Mouse (Mus musculus): ENCODE data around the gene Sugt1. TPM values are rescaled to one million over a fixed set of nuclear protein-coding genes. Genes with fewer than 3 reads are reported as not detected.
A peak's percentile ranks its signal among the peaks of the same experiment; 100 is the strongest.

The Sugt1 gene
- total and polyA plus RNA-seq, 3 experiments, result 135 to 616 (median 175) TPM

GRCm38 (mm10) chr14:79660467-79660866, 73.0 kb downstream of the Sugt1 start:
- TF ChIP-seq NELFE (IDR thresholded peaks at IDR 0.05; ENCODE audit: low read depth, low read length) (no peak), ELF1 (IDR thresholded peaks at IDR 0.05; ENCODE audit: low read depth, low read length) (no peak)
- Histone ChIP-seq H3K27me3 (ENCODE audit: control insufficient read depth in 1 of 2, insufficient read depth in 2 of 2, low read length in 2 of 2) (no peaks in the 10 kb centered on the region), H3K36me3 (ENCODE audit: control insufficient read depth in 1 of 2, insufficient read depth in 2 of 2, low read length in 2 of 2) (no peaks in the 10 kb centered on the region), H3K4me1 (ENCODE audit: control insufficient read depth in 1 of 2, insufficient read depth in 2 of 2, low read length in 2 of 2) (no peaks in the 10 kb centered on the region), H3K4me3 (ENCODE audit: control insufficient read depth in 1 of 2, insufficient read depth in 1 of 2, low read depth in 2 of 2, low read length in 2 of 2) (0 out of 4 replicates have a peak overlapping the region, but pooled peaks of 1 of the 2 experiments have one; percentile 22), H3K9me3 (replicated peaks; ENCODE audit: insufficient read depth, low read length) (no peaks in the 10 kb centered on the region), H3K9ac (ENCODE audit: control insufficient read depth, low read depth, low read length, poor library complexity, severe bottlenecking) (no peak overlapping the region), H3K79me2 (ENCODE audit: control insufficient read depth, insufficient read depth, low read length, poor library complexity) (no peaks in the 10 kb centered on the region), H3K27ac (ENCODE audit: control insufficient read depth, low read depth, low read length) (no peak overlapping the region)
- DNase-seq (ENCODE audit: low read depth, low spot score), result no peak

DNA sequence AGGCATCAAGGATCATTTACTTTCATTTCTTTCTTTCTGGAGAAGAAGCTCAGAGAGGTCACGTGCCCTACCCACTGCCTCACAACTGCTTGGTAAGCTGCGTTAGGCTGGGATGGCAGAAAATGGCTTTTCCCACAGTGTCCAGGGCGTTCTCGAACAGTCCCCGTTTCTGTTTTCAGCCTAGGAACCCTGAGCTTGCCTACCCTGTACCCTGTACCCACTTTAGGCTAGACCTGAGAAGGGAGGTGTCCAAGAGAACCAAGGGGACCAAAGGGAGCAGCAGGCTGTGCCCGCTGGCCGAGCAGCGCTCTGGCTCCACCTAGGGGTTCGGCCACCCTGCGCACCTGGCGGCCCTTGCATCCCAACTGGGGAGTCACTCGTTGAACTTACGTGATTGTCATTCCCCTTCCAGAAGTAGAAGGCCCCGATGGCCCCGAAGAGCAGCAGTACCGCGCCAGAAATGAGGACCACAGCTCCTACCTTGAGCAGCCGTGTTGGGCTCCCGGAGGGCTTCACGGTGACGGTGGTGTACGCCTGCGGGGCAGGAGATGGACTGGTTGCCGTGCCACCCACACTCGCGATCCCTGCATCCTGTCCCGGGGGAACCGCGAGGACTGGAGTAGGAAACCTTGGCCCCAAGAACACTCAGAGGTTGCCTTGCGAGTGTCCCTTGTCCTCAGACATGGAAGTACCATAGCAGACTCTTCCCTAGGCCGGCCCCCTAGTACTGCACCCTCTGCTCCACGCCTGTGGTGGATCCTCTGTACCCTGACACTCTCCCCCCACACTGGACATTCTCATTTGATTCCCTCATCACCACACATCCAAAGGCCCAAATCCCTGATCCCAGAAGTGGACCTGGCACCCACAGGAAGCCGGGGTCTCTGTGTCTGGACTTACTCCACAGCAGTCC, 73.8 kb downstream of the Sugt1 start:
- no peak overlapping the region for H3K9ac ChIP-seq (ENCODE audit: control insufficient read depth, low read depth, low read length, poor library complexity, severe bottlenecking)
- no peaks in the 10 kb centered on the region for H3K4me1 ChIP-seq (ENCODE audit: control insufficient read depth in 1 of 2, insufficient read depth in 2 of 2, low read length in 2 of 2)
- no peak overlapping the region for H3K27ac ChIP-seq (ENCODE audit: control insufficient read depth, low read depth, low read length)
- no peaks in the 10 kb centered on the region for H3K79me2 ChIP-seq (ENCODE audit: control insufficient read depth, insufficient read depth, low read length, poor library complexity)
- H3K36me3 ChIP-seq (ENCODE audit: control insufficient read depth in 1 of 2, insufficient read depth in 2 of 2, low read length in 2 of 2), result no peaks in the 10 kb centered on the region
- H3K9me3 ChIP-seq (replicated peaks; ENCODE audit: insufficient read depth, low read length), result no peaks in the 10 kb centered on the region
- no peaks in the 10 kb centered on the region for H3K27me3 ChIP-seq (ENCODE audit: control insufficient read depth in 1 of 2, insufficient read depth in 2 of 2, low read length in 2 of 2)
- peak; percentile 41 for DNase-seq (ENCODE audit: low read depth, low spot score)
- 0 out of 4 replicates have a peak overlapping the region, but pooled peaks of 1 of the 2 experiments have one; percentile 22 for H3K4me3 ChIP-seq (ENCODE audit: control insufficient read depth in 1 of 2, insufficient read depth in 1 of 2, low read depth in 2 of 2, low read length in 2 of 2)
- TF ChIP-seq ZKSCAN1 (IDR thresholded peaks at IDR 0.05; ENCODE audit: low read depth, low read length), result no peak
- TF ChIP-seq CHD2 (IDR thresholded peaks at IDR 0.05; ENCODE audit: low read length), result no peak
- TF ChIP-seq GATA1 (IDR thresholded peaks at IDR 0.05; ENCODE audit: low read depth, low read length), result no peak
- no peak for TF ChIP-seq MXI1 (IDR thresholded peaks at IDR 0.05; ENCODE audit: low read depth, low read length)
- no peak for TF ChIP-seq JUND (IDR thresholded peaks at IDR 0.05; ENCODE audit: low read depth, low read length)
- no peak for TF ChIP-seq UBTF (IDR thresholded peaks at IDR 0.05; ENCODE audit: borderline replicate concordance, insufficient read depth, low read depth, low read length)
- no peak for TF ChIP-seq RCOR1 (IDR thresholded peaks at IDR 0.05; ENCODE audit: low read depth, low read length)
- no peak for TF ChIP-seq E2F4 (IDR thresholded peaks at IDR 0.05; ENCODE audit: borderline replicate concordance, low read depth, low read length)
- peak; percentile 39 to 81 (median 72); a peak in 5 of 6 replicates for TF ChIP-seq CTCF (IDR thresholded peaks at IDR 0.05 in 2 of 3, conservative IDR thresholded peaks at IDR 0.05 in 1 of 3; ENCODE audit: control insufficient read depth in 1 of 3, insufficient read depth in 1 of 3, low read depth in 2 of 3, low read length in 3 of 3, poor library complexity in 1 of 3, severe bottlenecking in 1 of 3)
- no peak for TF ChIP-seq MEF2A (IDR thresholded peaks at IDR 0.05; ENCODE audit: extremely low read depth, insufficient replicate concordance, low read depth, low read length, poor library complexity, severe bottlenecking)
- no peak for TF ChIP-seq TCF12 (IDR thresholded peaks at IDR 0.05; ENCODE audit: low read depth, low read length)
- no peak for TF ChIP-seq ELF1 (IDR thresholded peaks at IDR 0.05; ENCODE audit: low read depth, low read length)
- TF ChIP-seq NELFE (IDR thresholded peaks at IDR 0.05; ENCODE audit: low read depth, low read length), result no peak
- peak; percentile 62 for TF ChIP-seq SMC3 (IDR thresholded peaks at IDR 0.05; ENCODE audit: low read depth, low read length)
- no peak for TF ChIP-seq NRF1 (IDR thresholded peaks at IDR 0.05; ENCODE audit: insufficient read depth, low read depth, low read length, poor library complexity, severe bottlenecking)
- TF ChIP-seq BHLHE40 (IDR thresholded peaks at IDR 0.05; ENCODE audit: borderline replicate concordance, low read depth, low read length), result peak; percentile 24; the same call in 1 of the 2 replicates
- TF ChIP-seq HCFC1 (IDR thresholded peaks at IDR 0.05; ENCODE audit: low read depth, low read length), result no peak
- TF ChIP-seq KAT2A (conservative IDR thresholded peaks at IDR 0.05; ENCODE audit: low read depth, low read length), result no peak
- TF ChIP-seq TBP (IDR thresholded peaks at IDR 0.05; ENCODE audit: low read depth, low read length), result no peak
- no peak for TF ChIP-seq MAZ (IDR thresholded peaks at IDR 0.05; ENCODE audit: low read depth, low read length)
- TF ChIP-seq ZC3H11A (IDR thresholded peaks at IDR 0.05; ENCODE audit: low read depth, low read length), result peak; percentile 62
- TF ChIP-seq CHD1 (IDR thresholded peaks at IDR 0.05; ENCODE audit: low read depth, low read length), result no peak
- TF ChIP-seq ZMIZ1 (IDR thresholded peaks at IDR 0.05; ENCODE audit: low read depth, low read length), result no peak
- no peak for TF ChIP-seq EP300 (IDR thresholded peaks at IDR 0.05; ENCODE audit: low read depth in 1 of 2, low read length in 2 of 2)
- TF ChIP-seq MYC (IDR thresholded peaks at IDR 0.05; ENCODE audit: low read depth, low read length), result no peak
- TF ChIP-seq USF1 (IDR thresholded peaks at IDR 0.05; ENCODE audit: low read depth, low read length), result peak; percentile 84
- TF ChIP-seq TAL1 (IDR thresholded peaks at IDR 0.05; ENCODE audit: low read length), result no peak
- no peak for TF ChIP-seq SIN3A (IDR thresholded peaks at IDR 0.05; ENCODE audit: low read length)
- TF ChIP-seq POLR2A (IDR thresholded peaks at IDR 0.05; ENCODE audit: control insufficient read depth in 1 of 2, insufficient read depth in 1 of 2, low read depth in 1 of 2, low read length in 2 of 2, poor library complexity in 1 of 2), result no peak
- TF ChIP-seq POLR2AphosphoS2 (IDR thresholded peaks at IDR 0.05; ENCODE audit: low read length), result no peak

Data from MEL (cell line).